Mouse (Mus musculus) frontal cortex, adult (tissue): ENCODE results near the gene Dnase2b.

Experiments used
- ATAC-seq: cut with Nextera tagmentation; 2 replicates; pipeline ENCODE4 v1.9.2; 2017; ENCODE audit warnings: mild to moderate bottlenecking, moderate library complexity, mixed read lengths; ENCODE audit not compliant: low TSS enrichment

Gene Dnase2b

DNA sequence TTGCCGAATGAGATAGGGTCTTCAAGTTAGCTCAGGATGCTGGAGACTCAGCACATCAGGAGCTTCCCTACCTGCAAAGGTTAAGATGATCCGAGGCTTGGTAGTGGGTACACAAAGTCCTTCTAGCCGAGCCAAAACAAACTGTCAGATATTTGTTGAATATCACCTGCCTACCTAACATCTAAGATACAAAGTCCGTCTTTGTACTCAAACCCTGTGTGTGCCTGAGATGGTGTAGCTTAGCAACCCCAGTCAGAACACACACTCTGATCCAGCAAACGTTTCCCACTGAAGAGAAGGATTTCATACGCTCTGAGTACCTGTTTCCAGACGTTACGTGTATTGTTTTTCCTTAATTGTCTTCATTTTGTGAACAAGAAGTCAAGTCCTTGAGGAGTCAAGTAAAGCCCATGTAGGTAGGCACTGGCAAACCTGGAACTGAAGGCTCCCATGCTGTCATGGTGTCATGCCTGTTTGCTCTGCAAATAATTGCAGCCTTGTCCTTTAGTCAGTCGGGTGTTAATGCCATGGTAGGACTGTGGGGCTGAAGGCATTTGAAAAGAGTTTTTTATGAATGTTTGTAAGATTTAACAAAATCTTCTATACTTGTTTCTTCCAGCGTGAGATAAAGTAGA, 45.1 kb downstream of the Dnase2b start, which contains the start of gene Uox:
Uox (plus strand) TSS at position 279 of the 635 bp plus-strand sequence.
- ATAC-seq, result no peak

GRCm38 (mm10) chr3:146569594-146569993, 45.8 kb downstream of the Dnase2b start:
- no peak for ATAC-seq

DNA sequence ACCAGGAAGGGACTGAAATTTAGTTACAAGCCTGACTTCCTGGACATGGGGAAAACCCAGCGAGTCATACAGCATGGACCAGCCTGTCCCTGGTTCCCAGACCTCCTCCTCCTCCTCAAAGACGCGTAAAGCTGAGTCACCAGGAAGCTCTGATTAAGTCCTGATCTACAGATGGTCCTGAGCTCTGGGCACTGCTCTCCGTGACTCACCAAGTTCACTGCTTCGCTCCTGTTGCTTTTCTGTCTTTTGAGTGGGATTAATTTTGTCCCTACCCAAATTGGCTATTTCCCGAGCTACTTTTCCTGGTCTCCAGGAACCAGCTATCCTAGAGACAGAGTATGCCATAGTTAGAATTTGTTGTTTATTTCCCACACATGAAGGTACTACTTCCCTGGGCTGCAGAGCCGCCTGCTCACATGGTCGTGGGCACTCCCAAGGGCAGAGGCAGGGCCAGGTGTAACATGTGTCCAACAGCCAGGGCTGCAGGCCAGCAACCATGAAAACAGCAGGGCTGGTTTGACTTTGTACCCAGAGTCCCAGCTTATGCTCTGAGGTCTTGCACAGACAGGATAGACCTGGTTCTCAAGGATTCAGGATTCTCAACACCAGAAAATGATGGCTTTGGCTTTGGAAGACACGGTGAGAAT, 47.4 kb downstream of the Dnase2b start:
- peak; percentile 84 for ATAC-seq

- no peak for ATAC-seq
These were observed 48.0 kb downstream of the Dnase2b start for GRCm38 (mm10) chr3:146567366-146567765.

GRCm38 (mm10) chr3:146565065-146565411, 50.4 kb downstream of the Dnase2b start:
- no peak for ATAC-seq

GRCm38 (mm10) chr3:146564268-146565064, 50.9 kb downstream of the Dnase2b start:
- ATAC-seq, result 0 out of 2 replicates have a peak, but pooled peaks have one; percentile 50

- no peak for ATAC-seq
These were observed 52.5 kb downstream of the Dnase2b start for GRCm38 (mm10) chr3:146562936-146563335.

DNA sequence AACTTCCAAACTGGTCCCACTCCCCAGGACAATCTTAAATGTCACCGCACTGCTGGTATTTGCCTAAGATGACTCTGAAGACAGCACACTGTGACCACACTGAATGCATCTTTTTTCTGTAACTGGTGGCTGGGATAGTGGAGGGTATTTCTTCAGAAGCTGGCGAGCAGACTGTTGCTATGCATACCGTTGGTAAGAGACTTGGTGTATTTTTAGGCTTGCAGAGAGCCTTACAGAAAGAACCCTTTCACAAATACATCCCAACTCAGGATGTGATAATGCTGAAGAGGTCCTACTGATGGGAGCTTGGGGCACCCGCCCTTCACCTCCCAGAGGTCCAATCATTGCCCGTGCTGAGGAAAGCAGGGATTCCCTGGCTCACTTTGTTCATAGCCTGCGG, 57.9 kb downstream of the Dnase2b start:
- ATAC-seq, result peak; percentile 90

DNA sequence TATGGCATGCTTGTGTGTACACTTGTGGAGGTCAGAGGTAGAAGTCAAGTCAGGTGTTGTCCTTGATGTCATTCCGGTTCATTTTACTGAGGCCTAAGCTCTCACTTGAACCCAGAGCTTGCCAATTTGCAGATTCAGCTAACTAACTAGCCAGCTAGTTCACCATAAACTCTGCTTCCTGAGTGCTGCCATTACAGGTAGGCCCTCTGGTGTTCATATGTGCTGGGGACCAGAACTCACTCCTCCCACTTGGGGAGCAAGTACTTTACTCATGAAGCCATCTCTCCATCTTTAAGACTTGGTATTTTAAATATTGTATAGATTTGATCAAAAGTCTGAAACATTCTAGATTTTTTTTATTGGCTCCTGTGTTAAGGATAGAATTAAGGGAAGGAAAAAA, 58.8 kb downstream of the Dnase2b start:
- ATAC-seq, result no peak

DNA sequence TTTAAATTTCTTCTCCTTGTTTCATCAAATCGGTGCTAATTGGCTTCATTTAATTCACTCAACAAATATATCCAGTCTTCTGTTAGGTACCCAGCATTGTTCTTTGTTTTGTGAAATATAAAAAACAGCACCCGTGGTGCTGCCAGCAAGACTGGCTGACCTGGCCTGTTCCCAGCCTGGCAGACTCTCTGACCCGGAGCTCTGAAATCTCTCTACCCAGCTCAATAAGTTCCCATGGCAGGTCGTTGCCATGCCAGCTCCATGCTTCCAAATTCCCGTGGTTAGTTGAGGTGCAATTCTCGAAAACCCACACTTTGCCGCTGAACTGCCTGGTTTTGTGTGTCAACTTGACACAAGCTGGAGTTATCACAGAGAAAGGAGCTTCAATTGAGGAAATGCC, 60.6 kb downstream of the Dnase2b start:
- ATAC-seq, result no peak

DNA sequence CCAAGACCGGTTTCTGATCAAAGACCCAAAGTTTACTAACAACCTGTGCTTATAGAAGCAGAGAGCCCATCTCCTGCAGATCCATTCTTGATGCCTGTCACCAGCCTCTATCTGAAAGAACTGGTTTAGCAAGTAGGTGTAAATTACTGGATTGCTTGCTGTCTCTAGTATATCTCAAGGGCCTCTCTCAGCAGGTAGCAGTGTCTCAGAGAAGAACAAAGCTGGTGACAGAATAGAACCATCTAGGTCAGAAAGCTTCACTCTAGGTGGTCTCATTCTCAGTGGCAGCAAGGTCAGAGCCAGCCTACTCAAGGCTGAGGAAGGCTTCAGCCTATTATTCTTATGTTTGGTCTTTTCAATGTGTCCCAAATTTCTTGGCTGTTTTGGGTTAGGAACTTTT, 71.8 kb downstream of the Dnase2b start:
- ATAC-seq, result no peak

DNA sequence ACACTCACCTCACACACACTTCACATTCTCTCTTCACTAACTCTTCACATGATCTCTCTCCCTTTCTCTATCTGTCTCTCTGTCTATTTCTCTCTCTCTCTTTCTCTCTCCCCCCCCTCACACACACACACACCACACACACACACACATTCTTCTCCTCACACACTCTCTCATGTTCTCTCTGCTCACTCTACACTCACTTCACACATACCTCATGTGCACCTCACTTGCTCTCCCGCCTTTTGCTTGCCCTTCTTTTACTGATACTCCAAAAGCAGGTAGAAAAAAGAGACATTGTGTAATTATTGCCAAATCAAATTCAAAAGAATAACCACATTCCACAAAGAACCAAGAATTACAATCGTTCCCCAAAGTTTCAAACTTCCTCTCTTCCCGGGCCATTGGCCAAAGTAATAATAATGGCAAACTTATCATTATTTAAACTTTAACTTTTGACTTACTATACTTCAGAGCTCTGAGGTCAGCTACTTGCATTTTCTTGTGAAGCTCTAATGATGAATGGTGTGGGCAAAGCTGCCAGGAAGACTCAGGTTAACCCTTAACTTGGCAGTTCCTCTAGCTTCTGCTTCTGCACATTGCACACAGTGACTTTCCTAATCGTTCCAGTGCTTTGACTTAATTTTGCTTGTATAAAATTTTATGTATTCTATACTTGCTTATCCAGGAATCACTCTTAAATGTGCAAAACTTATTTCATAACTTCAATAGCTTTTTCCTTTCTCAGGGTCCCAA, 74.7 kb downstream of the Dnase2b start:
- ATAC-seq, result no peak

GRCm38 (mm10) chr3:146534986-146535385, 80.4 kb downstream of the Dnase2b start:
- ATAC-seq, result no peak
